Mouse (Mus musculus) CD4-positive helper T cell, adult 2 months (primary cell): Measurements from ENCODE around the gene Trappc6a.
A peak's percentile ranks its signal among the peaks of the same experiment; 100 is the strongest.

ENCODE experiments used
- DNase-seq: peaks from one replicate; pipeline ENCODE4 v3.0.0-alpha.2; 2012; ENCODE audit warnings: low read depth, missing footprints, low spot score

The Trappc6a gene

DNA sequence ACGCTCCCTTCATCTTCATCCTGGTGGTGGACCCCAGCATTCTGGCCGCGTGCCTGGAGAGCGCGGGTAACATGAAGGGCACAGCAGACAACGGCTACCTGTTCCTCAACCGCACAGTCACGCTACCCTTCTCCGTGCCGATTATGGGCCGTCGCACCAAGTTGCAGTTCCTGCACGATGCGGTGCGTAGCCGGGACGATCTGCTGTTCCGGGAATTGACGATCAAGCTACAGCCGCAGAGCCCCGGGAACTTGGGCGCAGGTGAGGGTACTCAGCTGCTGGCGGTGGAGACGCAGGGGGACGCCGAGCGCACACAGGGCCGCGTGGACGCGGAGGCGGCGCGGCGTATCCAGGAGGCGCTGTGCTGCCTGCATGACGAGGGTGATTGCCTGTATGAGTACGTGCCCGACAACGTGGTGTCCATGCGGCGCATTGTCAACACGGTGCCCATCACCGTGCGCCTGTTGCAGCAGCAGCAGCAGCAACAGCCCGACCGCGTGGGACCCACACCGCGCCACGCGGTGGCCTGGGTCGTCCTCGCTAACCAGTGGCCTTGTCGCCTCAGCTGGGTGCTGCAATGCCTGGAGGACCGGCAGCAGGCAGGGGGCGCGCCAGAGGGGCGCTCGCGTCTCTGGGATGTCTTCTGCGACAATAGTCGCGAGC lies 15.7 kb downstream of the Trappc6a start:
- DNase-seq, result peak; percentile 36

DNA sequence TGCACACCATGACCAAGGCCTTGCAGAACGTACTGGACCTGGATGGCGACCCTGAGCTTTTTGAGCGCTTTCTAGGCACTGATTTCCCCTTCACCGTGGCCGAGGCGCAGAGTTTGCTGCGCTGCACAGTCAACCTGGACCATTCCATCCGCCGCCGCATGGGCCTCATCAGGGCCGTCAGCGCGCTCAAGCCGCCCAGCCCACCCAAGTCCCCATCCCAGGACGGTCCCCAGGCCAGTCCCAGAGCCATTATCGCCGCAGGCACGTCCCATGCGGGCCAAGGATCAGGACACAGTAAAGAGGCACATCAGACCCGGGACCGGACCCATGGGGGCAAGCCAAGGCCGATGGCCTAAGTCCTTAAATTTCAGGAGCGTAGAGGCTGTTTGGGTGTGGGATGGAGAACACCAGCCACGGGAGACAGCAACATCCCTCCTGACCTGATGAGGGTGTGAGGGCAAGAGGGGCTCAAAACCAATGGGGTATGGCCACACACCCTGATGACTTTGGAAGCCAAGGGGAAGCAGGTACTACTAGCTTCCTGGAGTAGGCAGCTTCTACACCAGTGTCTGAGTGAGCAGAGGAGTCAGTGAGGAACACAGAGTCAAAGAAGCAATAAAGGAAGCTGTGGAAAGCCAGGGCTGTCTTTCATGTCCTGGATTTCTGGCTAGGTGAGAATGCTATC lies 16.4 kb downstream of the Trappc6a start:
- DNase-seq, result no peak

- DNase-seq, result no peak
These were observed 16.9 kb downstream of the Trappc6a start for GRCm38 (mm10) chr7:19525105-19525481.

DNA sequence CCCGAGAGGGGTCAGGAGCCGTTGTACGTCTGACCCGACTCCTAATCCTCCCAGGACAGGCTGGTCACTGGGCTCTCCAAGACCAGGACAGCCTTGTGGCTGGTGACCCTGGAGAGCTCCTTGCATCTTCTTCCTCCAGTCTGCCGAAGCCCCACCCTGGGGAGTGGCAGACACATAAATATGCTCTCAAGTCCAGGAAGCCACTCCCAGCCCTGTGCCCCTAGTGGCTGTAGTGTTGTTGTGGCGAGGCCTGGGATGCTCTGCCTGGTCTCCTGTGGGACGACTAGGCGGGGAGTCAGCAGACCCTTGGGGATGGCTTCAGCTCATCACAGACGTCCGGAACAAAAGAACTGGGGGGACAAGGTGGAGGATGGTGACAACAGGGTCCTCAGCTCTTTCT lies 22.9 kb downstream of the Trappc6a start:
- no peak for DNase-seq

- no peak for DNase-seq
These were observed 24.0 kb downstream of the Trappc6a start for GRCm38 (mm10) chr7:19532240-19532639.

DNA sequence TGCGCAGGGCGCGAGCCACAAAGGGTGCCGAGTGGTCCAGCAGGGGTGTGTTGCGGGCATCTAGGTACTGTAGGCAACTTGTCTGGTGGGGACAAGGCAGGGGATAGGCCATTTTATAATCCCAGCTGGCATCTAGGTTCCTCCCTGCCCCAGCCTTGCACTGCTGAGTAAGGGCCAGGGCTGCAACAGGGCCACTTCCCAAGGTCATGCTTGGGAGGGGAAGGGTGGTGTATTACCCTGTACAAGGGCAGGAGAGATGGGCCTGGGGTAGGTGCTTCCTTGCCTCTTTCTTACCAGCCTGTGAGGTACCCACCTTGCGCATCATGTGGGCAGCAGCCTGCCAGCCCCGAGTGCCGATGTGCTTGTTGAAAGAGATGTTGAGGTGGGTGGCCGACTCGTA lies 26.5 kb downstream of the Trappc6a start:
- DNase-seq, result no peak

DNA sequence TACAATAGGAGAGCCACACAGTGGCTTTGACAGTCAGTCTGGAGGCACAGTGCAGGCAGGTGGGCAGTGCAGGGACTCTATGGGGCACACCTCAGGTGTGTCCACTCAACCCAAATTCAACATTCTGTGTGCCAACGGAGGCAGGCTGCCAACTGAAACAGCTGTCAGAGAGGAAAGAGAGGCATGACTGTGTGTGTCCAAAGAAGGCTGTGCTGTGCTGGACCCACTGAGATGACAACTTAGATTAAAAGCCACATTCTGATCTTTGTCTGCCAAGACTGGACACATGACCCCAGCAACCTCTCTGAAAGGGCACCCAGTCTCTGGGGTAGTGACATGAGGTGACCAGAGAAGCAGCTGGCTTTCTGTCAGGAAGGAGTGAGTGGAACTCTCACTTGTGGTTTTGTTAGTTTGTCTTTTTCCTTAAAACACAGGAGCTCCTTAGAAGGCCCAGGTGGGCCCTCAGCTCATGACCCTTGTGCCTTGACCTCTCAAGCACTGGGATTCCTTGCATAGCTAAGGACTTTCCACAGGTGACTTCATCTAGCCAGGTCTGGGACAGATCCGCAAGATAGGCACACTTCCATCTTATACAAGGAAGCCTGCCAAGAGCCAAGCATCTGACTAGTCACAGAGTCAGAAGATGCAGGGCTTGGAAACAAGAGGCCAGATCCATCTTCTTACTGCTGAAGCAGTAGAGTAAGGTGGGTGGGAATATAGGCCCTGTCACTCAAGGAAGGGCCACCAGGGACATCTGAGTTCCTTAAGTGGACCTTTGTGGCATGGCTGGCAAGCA lies 32.8 kb downstream of the Trappc6a start:
- no peak for DNase-seq

- DNase-seq, result no peak
These were observed 33.5 kb downstream of the Trappc6a start for GRCm38 (mm10) chr7:19541681-19542154.

DNA sequence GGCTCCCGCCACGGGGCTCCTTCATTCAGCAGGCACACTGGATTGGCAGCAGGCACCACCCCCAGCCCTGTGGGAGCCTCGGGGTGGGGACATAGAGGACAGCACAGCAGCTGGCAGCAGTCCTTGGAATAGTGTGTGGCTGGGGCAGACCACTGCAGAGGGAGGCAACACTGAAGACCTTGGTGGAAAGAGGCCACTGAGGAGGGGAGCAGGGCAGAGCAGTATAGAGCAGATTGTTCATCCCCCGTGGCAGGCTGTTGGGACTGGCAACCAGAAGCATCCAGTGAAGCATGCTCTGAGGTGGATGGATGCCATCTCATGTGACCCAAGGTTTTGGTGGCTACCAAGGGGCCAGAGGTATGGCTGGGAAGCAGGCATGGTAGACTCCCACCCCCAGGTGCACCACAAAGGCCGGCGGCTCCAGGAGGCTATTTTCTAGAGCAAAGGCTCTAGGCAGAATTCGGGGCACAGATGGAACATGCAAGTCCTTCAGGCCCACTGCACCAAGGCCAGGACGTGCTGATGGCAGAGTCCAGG lies 34.0 kb downstream of the Trappc6a start:
- no peak for DNase-seq

DNA sequence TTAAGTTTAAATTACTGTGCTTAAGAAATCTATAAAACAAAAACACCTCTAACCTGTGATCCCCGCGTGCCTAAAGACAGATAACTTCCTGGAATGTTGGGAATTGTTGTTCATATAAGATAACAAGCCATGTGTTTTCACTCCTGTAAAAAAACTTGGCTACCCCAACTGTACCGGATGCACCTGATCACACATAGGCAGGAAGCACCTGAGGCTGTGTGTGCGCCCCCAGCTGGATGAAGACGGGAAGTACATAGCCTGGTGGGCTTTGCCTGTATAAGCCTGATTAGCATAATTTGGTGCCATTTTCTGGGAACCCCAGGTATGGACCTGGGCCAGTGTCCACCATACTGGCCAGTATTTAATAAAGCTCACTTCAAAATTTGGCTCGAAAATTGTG lies 35.4 kb downstream of the Trappc6a start:
- peak; percentile 52 for DNase-seq

- DNase-seq, result no peak
These were observed 37.8 kb downstream of the Trappc6a start for GRCm38 (mm10) chr7:19546007-19546406.

DNA sequence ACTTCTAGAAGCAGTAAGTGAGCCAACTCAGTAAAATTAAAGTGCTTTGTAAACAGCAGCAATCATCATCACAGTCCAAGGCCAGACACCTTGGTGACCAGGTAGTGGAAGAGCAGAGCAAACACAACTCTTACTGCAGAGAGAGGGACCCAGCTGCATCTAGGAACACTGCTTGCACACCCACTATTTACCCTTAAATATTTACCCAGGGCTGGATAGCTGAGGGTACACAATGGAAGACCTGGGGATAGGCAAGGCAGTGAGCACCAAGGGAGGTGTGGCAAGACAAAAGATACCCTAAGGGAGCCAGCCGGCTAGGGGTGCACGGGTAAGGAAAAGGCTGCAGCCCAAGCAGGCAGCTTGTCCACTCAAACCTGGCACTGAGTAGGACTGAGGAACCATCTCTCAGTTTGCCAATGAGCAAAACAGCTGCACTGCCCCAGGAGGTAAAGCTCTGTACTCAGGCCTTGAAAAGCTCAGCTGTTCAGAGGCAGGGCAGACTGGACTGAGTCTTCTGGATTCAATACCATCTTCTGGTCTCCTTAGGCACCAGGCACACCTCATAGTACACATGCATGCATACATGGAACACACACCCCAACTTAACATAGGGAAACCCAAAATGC lies 39.3 kb downstream of the Trappc6a start:
- DNase-seq, result no peak

- DNase-seq, result no peak
These were observed 41.2 kb downstream of the Trappc6a start for GRCm38 (mm10) chr7:19549394-19549793.

DNA sequence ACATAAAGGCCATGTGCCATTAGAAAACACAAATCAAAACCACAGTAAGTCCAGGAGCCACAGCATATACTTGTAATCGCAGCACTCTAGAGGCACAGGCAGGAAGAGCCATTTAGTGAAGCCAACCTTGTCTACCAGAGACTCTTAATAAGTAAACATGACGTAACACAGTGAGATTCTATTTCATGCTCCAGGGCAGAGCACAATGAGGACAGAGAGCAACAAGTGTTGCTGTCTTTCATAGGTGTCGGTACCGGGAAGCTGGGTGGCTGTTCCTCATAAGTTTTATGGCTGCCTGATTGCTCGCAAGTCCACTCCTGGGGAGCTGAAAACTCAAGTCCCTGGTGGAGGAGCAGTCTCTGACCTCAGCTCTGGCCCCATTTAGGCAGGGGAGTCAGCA lies 43.4 kb downstream of the Trappc6a start:
- no peak for DNase-seq

- no peak for DNase-seq
These were observed 44.2 kb downstream of the Trappc6a start for GRCm38 (mm10) chr7:19552443-19552842.

DNA sequence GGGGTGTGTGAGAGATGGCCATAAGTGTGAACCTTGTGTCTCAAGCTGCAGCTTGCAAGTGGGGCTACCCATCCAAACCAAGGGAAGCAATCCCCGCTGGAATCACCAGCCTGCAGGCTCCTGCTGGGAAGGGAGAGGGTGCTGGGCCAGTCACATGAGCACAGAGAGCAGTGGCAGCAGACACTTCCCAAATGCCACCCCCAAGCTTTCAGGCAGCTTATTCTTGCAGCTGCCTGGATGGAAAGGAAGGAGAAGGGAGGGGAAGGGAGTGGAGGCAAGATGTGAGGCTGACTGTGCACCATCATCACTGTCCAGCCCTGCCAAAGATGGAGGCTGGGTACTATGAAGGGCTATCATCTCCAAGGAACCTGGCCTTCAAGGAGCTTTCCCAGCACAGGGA lies 46.0 kb downstream of the Trappc6a start:
- DNase-seq, result no peak

- DNase-seq, result no peak
These were observed 48.9 kb downstream of the Trappc6a start for GRCm38 (mm10) chr7:19557086-19557485.

DNA sequence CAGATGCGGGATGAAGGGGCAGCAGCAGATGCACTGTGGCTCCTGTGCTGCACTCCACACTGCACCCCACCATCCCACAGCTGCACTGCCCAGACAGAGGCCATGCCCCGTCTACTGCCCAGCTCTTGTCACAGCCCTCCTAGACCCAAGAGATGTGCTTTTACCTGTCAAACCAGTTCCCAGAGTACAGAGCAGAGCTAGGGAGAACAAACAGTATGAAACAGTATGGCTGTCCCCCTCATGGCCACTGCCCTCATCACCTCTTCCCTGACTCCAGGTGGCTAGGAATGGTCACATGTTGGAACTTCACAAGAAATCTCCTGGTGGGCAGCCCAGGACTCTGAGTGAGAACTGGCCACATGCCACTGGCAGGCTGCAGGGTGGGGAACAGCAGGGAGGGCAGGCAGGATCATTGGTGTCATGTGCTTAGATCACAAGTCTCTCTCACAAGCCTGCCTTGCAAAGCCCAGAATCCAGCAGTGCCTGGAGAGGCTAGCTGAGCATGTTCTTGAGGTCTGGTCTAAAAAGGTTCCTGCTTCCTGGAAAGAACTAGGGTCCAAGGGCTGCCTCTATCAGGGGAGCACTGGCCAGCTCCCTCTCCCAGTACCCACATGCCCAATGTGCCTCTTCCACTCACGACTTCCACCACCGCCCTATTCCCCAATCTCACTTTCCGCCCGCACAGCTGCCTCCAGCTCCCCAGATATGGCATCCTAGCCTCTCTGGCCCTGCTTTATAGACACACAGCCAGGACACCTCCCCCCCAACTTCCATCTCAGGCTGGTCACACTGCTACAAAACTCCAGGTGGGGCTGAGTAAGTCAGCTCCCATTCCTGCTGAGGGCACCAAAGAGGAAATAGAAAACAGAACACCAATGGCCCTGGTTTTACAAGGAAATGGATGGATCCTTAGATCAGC lies 50.0 kb downstream of the Trappc6a start:
- no peak for DNase-seq

DNA sequence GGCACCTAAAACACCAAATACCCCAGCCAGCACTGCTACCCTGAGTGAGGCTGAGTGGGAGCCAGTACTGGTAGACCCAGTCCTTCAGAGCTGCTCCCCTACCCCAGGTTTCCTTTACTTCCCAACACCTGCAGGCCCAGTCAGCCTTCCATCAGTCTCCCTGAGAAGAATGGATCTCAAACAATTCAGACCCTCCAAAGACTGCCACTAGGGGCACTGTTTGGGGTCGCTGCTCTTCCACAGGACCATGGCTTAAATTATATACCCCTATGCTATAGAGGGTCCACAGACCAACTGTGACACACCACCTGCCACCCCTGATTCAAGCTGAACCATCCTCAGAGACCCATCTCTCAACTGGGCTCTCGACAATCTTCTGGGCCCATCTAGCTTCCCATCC lies 50.8 kb downstream of the Trappc6a start:
- no peak for DNase-seq

- no peak for DNase-seq
These were observed 52.5 kb downstream of the Trappc6a start for GRCm38 (mm10) chr7:19560491-19561260.
